Mouse (Mus musculus) liver, embryonic 13.5 days (tissue): ENCODE measurements around the gene Vat1l. TPM values are rescaled to one million over a fixed set of nuclear protein-coding genes. Genes with fewer than 3 reads are reported as not detected.

Source experiments
- ATAC-seq: fragments of 200-750 bp; cut with Nextera tagmentation; 2 replicates; pipeline ENCODE4 v1.8.0; 2017; ENCODE audit warnings: low read depth, mild to moderate bottlenecking, moderate number of reproducible peaks, moderate library complexity
- DNase-seq: peaks from one replicate; pipeline ENCODE4 v3.0.0; 2022
- H3K27ac ChIP-seq: fragments of 300-500 bp; sonication (generic); 2 replicates; pipeline ENCODE4 v1.5.1; 2015; ENCODE audit warnings: moderate library complexity, mild to moderate bottlenecking, inconsistent platforms
- H3K27me3 ChIP-seq: fragments of 300-500 bp; sonication (generic); 2 replicates; pipeline ENCODE4 v1.6.1; 2015; ENCODE audit warnings: mild to moderate bottlenecking, inconsistent platforms
- H3K36me3 ChIP-seq: fragments of 300-500 bp; sonication (generic); 2 replicates; pipeline ENCODE4 v1.6.1; 2015; ENCODE audit warnings: mild to moderate bottlenecking, inconsistent platforms
- H3K4me1 ChIP-seq: fragments of 300-500 bp; sonication (generic); replicated peaks from 2 replicates; pipeline ENCODE4 v1.6.1; 2015; ENCODE audit warnings: inconsistent platforms
- H3K4me2 ChIP-seq: fragments of 300-500 bp; sonication (generic); 2 replicates; pipeline ENCODE4 v1.6.1; 2015; ENCODE audit warnings: inconsistent platforms, mild to moderate bottlenecking, moderate library complexity
- H3K4me3 ChIP-seq: fragments of 300-500 bp; sonication (generic); replicated peaks from 2 replicates; pipeline ENCODE4 v1.5.1; 2015; ENCODE audit warnings: mild to moderate bottlenecking, inconsistent platforms
- H3K9ac ChIP-seq: fragments of 300-500 bp; sonication (generic); 2 replicates; pipeline ENCODE4 v1.6.1; 2015; ENCODE audit warnings: mild to moderate bottlenecking, inconsistent platforms
- H3K9me3 ChIP-seq: fragments of 300-500 bp; sonication (generic); replicated peaks from 2 replicates; pipeline ENCODE4 v1.6.1; 2016; ENCODE audit warnings: inconsistent platforms
- WGBS: fragments of 180-500 bp; shearing (Covaris S2); methylation state at CpG from one replicate; pipeline ENCODE4 v1.1.7; 2015; ENCODE audit not compliant: insufficient replicate concordance; 5-methylcytosine and 5-hydroxymethylcytosine counted together
- polyA plus RNA-seq: library from polyadenylated mRNA; unstranded; fragments of >200 nt; fragmentation: Nextera tagmentation; extraction: Ambion mirVana; gene quantifications from 2 replicates; pipeline ENCODE4 v1.2.1, GENCODE M21; 2015

The Vat1l gene
- polyA plus RNA-seq, 1 experiment from 2014 or later = 0.06 TPM

DNA sequence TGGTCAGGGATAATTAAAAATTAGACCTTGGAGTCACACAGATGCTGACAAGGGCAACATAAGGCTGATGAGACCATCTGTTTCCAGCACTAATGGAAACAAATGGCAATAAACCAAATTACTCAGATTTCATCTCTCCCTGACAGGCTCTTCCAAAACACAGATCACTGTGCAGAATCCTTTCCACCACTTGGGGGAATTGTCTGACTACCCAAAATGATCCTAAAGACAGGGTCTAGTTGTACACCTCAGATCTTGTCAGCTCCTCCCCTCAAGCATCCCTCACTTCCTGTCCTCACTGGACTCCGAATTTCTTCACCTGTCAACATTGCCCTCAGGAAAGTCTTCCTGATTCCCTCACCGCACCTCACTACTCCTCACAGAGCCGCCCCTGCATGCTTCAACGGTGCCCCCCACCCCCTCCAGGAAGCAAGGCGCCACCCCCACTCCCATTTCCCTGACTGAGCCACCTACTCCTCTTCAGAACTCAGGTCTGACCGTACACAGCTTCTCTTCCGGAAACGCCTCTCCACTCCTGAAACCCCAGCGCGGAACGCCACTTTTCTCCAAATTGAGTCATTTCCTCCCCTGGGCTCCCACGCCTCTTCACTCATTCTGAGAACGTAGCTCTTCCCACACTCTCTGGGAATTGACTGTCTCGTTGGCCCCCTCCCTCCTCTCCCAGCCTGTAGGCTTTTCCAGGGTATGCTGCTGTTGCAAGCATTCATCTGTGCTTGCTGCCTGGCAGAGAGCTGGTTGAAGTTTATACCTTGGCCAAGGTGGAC is 146.4 kb downstream of the Vat1l start:
- peak overlapping the region; percentile 19; the same call in 1 of the 2 replicates for H3K4me2 ChIP-seq

DNA sequence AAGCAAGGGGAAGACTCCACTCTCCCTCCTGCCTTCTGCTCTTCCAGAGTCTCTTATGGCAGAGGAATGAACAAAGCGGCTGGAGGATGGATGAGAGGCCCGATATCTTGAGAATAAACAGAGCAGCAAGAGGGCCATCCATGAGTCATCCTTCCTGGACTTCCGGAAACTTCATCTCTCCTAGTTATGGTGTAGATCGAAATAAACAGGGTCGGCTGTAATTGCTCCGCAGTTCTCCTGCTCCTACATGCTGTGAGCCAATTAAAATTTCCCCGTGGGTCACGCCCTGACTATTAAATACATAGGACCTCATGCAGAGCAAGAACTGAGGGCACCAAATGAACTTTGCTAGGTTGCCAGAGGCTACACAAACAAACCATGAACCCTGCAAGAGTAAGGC is 155.1 kb downstream of the Vat1l start:
- ATAC-seq = no peak
- no peaks in the 10 kb centered on the region for H3K36me3 ChIP-seq
- no peak overlapping the region for H3K4me2 ChIP-seq
- no peaks in the 10 kb centered on the region for H3K4me1 ChIP-seq
- no peak overlapping the region for H3K9ac ChIP-seq
- no peaks in the 10 kb centered on the region for H3K9me3 ChIP-seq
- 62% methylated on average over 8 of the region's 8 CpGs for WGBS
- H3K27ac ChIP-seq = no peak overlapping the region
- no peak overlapping the region for H3K4me3 ChIP-seq
- H3K27me3 ChIP-seq = no peaks in the 10 kb centered on the region
- no peak for DNase-seq

More for the DNA sequence above, 146.4 kb downstream of the Vat1l start:
- H3K9me3 ChIP-seq = no peaks in the 10 kb centered on the region
- H3K36me3 ChIP-seq = no peaks in the 10 kb centered on the region
- H3K27me3 ChIP-seq = no peaks in the 10 kb centered on the region
- 31% methylated on average over 14 of the region's 14 CpGs for WGBS
- DNase-seq = no peak
- ATAC-seq = no peak
- H3K9ac ChIP-seq = no peak overlapping the region
- no peaks in the 10 kb centered on the region for H3K4me1 ChIP-seq
- H3K4me3 ChIP-seq = no peak overlapping the region
- H3K27ac ChIP-seq = no peak overlapping the region

GRCm38 (mm10) chr8:114363167-114363566 is 157.8 kb downstream of the Vat1l start:
- Histone ChIP-seq H3K4me2 (no peak overlapping the region), H3K27ac (no peak overlapping the region), H3K4me3 (no peak overlapping the region), H3K9me3 (no peaks in the 10 kb centered on the region), H3K4me1 (no peaks in the 10 kb centered on the region), H3K27me3 (no peaks in the 10 kb centered on the region), H3K9ac (no peak overlapping the region), H3K36me3 (no peaks in the 10 kb centered on the region)
- no peak for ATAC-seq
- no peak for DNase-seq
- 52% methylated on average over 5 of the region's 5 CpGs for WGBS

GRCm38 (mm10) chr8:114363656-114364055 is 158.2 kb downstream of the Vat1l start:
- no peaks in the 10 kb centered on the region for H3K27me3 ChIP-seq
- H3K4me2 ChIP-seq = no peak overlapping the region
- WGBS = 55% methylated on average over 8 of the region's 8 CpGs
- H3K36me3 ChIP-seq = no peaks in the 10 kb centered on the region
- H3K9me3 ChIP-seq = no peaks in the 10 kb centered on the region
- ATAC-seq (no peak), DNase-seq (no peak)
- no peak overlapping the region for H3K27ac ChIP-seq
- no peak overlapping the region for H3K4me3 ChIP-seq
- no peak overlapping the region for H3K9ac ChIP-seq
- no peaks in the 10 kb centered on the region for H3K4me1 ChIP-seq

DNA sequence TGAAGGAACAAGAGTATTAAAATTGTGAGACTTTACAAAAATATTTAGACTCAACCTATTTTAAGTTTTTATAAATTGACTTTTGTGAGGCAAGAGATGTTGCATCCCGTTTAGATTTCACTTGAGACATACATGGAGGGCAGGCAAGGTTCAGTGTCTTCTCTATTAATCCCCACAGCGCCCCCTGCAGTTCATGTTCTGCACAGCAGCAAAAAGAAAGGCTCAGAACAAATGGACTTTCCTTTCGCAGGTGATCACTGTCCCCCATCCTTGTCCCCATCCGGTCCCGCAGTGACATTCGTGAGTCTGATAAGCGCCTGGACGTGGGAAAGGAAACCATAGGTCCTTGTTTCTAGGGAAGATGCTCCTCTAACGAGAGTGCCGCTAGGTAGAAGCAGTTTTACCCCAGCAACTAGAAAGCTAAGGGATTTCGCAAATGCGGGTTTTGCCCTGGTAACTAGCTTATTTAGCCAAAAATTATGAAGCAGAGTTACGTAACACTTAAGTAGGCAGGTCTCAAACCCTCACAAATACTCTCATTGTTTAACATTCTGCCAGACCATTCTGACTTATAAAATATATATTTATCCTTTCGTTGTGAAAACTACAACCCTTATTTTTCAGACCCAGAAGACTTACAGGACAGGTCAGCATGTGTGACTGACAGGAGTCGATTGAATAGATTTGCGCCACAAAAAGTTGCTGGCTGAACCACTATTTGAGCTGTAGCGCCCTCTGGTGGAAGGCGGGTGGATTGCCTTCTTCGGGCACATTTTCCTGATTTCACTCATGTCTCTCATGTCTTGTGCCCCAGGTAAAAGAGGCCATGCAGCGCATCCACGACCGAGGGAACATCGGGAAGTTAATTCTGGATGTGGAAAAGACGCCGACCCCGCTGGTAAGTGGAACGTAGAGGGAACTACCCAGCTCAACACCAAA is 163.9 kb downstream of the Vat1l start:
- Histone ChIP-seq H3K4me3 (no peak overlapping the region), H3K27me3 (no peaks in the 10 kb centered on the region), H3K9me3 (no peaks in the 10 kb centered on the region), H3K9ac (no peak overlapping the region), H3K4me1 (no peaks in the 10 kb centered on the region), H3K36me3 (no peaks in the 10 kb centered on the region), H3K4me2 (no peak overlapping the region), H3K27ac (no peak overlapping the region)
- 27% methylated on average over 27 of the region's 27 CpGs for WGBS
- ATAC-seq (no peak), DNase-seq (peak; percentile 16)

GRCm38 (mm10) chr8:114374390-114374789 is 169.0 kb downstream of the Vat1l start:
- 66% methylated on average over 6 of the region's 6 CpGs for WGBS
- Histone ChIP-seq H3K27me3 (no peaks in the 10 kb centered on the region), H3K9me3 (no peaks in the 10 kb centered on the region), H3K36me3 (no peaks in the 10 kb centered on the region), H3K27ac (no peak overlapping the region), H3K9ac (no peak overlapping the region), H3K4me2 (no peak overlapping the region), H3K4me1 (no peaks in the 10 kb centered on the region), H3K4me3 (no peak overlapping the region)
- DNase-seq (no peak), ATAC-seq (no peak)

GRCm38 (mm10) chr8:114384189-114384588 is 178.8 kb downstream of the Vat1l start:
- DNase-seq (no peak), ATAC-seq (no peak)
- Histone ChIP-seq H3K27me3 (no peaks in the 10 kb centered on the region), H3K9me3 (no peaks in the 10 kb centered on the region), H3K4me3 (no peak overlapping the region), H3K9ac (no peak overlapping the region), H3K4me2 (no peak overlapping the region), H3K36me3 (no peaks in the 10 kb centered on the region), H3K27ac (no peak overlapping the region), H3K4me1 (no peaks in the 10 kb centered on the region)
- 70% methylated on average over 3 of the region's 3 CpGs for WGBS

- DNase-seq = no peak
- H3K4me2 ChIP-seq = no peak overlapping the region
- H3K9ac ChIP-seq = no peak overlapping the region
- 13% methylated on average over 4 of the region's 4 CpGs for WGBS
- no peak overlapping the region for H3K27ac ChIP-seq
- H3K27me3 ChIP-seq = no peaks in the 10 kb centered on the region
- H3K4me1 ChIP-seq = no peaks in the 10 kb centered on the region
- no peaks in the 10 kb centered on the region for H3K36me3 ChIP-seq
- ATAC-seq = no peak
- H3K9me3 ChIP-seq = no peaks in the 10 kb centered on the region
- no peak overlapping the region for H3K4me3 ChIP-seq
Observed at GRCm38 (mm10) chr8:114387494-114387893, 182.1 kb downstream of the Vat1l start.

DNA sequence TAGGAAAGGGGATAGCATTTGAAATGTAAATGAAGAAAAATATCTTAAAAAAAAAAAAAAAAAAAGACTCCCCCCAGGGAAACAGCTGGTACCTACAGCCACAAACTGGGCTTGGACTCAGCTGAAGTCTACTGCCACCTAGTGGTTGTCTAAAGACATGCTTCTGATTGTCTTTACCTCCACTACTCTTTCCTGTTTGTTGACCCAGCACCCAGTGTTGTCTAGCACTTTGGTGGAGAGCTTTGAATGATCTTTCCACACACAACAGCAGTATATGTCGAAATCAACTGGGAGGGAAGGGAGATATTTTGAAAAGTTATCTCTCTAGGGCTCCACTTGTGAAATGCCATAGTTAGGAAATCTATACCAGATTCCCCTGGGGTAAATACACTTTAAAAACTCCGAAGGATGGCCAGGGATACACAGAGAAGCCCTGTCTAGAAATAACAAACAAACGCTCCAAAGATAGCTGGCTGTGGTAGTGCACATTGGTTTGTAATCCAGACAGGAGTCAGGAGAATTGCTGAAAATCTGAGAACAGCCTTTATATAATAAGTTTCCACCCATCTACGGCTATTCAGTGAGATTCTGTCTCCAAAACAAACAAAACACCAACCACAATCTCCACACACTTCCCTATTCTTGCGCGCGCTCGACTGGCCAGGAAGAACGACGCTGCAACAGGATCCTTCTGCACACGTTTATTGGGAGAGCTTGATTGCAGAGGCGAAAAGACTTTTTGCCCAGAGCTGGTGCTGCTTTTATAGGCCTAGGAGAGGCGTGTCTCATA is 185.2 kb downstream of the Vat1l start:
- H3K4me1 ChIP-seq = no peaks in the 10 kb centered on the region
- no peak overlapping the region for H3K4me2 ChIP-seq
- WGBS = 42% methylated on average over 12 of the region's 13 CpGs
- no peak overlapping the region for H3K4me3 ChIP-seq
- H3K9ac ChIP-seq = no peak overlapping the region
- H3K27me3 ChIP-seq = no peaks in the 10 kb centered on the region
- H3K27ac ChIP-seq = no peak overlapping the region
- H3K9me3 ChIP-seq = no peaks in the 10 kb centered on the region
- H3K36me3 ChIP-seq = no peaks in the 10 kb centered on the region
- ATAC-seq = no peak
- no peak for DNase-seq

- 79% methylated on average over 5 of the region's 5 CpGs for WGBS
- no peak for ATAC-seq
- Histone ChIP-seq H3K27ac (no peak overlapping the region), H3K4me3 (no peak overlapping the region), H3K4me2 (no peak overlapping the region), H3K36me3 (no peaks in the 10 kb centered on the region), H3K9me3 (no peaks in the 10 kb centered on the region), H3K27me3 (no peaks in the 10 kb centered on the region), H3K9ac (no peak overlapping the region), H3K4me1 (no peaks in the 10 kb centered on the region)
- no peak for DNase-seq
Observed at GRCm38 (mm10) chr8:114398326-114398725, 192.9 kb downstream of the Vat1l start.

DNA sequence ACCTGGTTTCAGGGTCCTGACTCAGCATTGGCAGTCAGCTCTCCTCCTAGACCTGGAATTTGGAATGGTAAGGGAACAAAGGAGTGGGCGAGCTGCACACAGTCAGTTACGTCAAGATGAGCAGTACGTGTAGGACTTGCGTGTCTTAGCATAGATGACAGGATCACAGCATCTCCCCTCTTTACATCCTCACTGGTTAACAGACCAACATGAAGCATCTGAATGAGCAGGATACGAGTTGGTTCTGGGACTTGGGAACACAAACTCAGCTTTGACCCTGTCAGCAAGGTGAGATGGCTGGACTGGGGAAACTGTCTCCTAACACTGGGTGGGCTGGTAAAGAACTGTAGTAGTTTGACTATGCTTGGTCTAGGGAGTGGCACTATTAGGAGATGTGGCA is 193.9 kb downstream of the Vat1l start:
- no peak overlapping the region for H3K27ac ChIP-seq
- no peaks in the 10 kb centered on the region for H3K9me3 ChIP-seq
- ATAC-seq = no peak
- H3K36me3 ChIP-seq = no peaks in the 10 kb centered on the region
- no peak overlapping the region for H3K4me3 ChIP-seq
- no peak overlapping the region for H3K9ac ChIP-seq
- no peak overlapping the region for H3K4me2 ChIP-seq
- no peaks in the 10 kb centered on the region for H3K27me3 ChIP-seq
- 79% methylated on average over 5 of the region's 5 CpGs for WGBS
- no peak for DNase-seq
- H3K4me1 ChIP-seq = no peaks in the 10 kb centered on the region
